Mouse (Mus musculus) liver, embryonic 15.5 days (tissue): ENCODE measurements around the gene Elmo1. TPM values are rescaled to one million over a fixed set of nuclear protein-coding genes. Genes with fewer than 3 reads are reported as not detected.
A peak's percentile ranks its signal among the peaks of the same experiment; 100 is the strongest.

Experiments
- ATAC-seq: fragments of 200-750 bp; cut with Nextera tagmentation; 2 replicates; pipeline ENCODE4 v1.8.0; 2017; ENCODE audit warnings: moderate number of reproducible peaks, mild to moderate bottlenecking, moderate library complexity; ENCODE audit not compliant: insufficient read depth
- H3K27ac ChIP-seq: fragments of 300-500 bp; sonication (generic); replicated peaks from 2 replicates; pipeline ENCODE4 v1.5.1; 2015; ENCODE audit warnings: mild to moderate bottlenecking, inconsistent platforms
- H3K27me3 ChIP-seq: fragments of 300-500 bp; sonication (generic); 2 replicates; pipeline ENCODE4 v1.6.1; 2015; ENCODE audit warnings: mild to moderate bottlenecking, inconsistent platforms
- H3K36me3 ChIP-seq: fragments of 300-500 bp; sonication (generic); replicated peaks from 2 replicates; pipeline ENCODE4 v1.6.1; 2015; ENCODE audit warnings: moderate library complexity, mild to moderate bottlenecking, inconsistent platforms
- H3K4me1 ChIP-seq: fragments of 300-500 bp; sonication (generic); replicated peaks from 2 replicates; pipeline ENCODE4 v1.6.1; 2015; ENCODE audit warnings: inconsistent platforms
- H3K4me2 ChIP-seq: fragments of 300-500 bp; sonication (generic); 2 replicates; pipeline ENCODE4 v1.6.1; 2015; ENCODE audit warnings: moderate library complexity, mild to moderate bottlenecking, inconsistent platforms
- H3K4me3 ChIP-seq: fragments of 300-500 bp; sonication (generic); replicated peaks from 2 replicates; pipeline ENCODE4 v1.5.1; 2015; ENCODE audit warnings: mild to moderate bottlenecking, inconsistent platforms
- H3K9ac ChIP-seq: fragments of 300-500 bp; sonication (generic); 2 replicates; pipeline ENCODE4 v1.6.1; 2015; ENCODE audit warnings: moderate library complexity, mild to moderate bottlenecking, inconsistent platforms
- H3K9me3 ChIP-seq: fragments of 300-500 bp; sonication (generic); replicated peaks from 2 replicates; pipeline ENCODE4 v1.6.1; 2016; ENCODE audit warnings: inconsistent platforms
- WGBS: fragments of 180-500 bp; shearing (Covaris S2); methylation state at CpG from one replicate; pipeline ENCODE4 v1.1.7; 2015; ENCODE audit warnings: mixed read lengths; ENCODE audit not compliant: insufficient replicate concordance; 5-methylcytosine and 5-hydroxymethylcytosine counted together
- polyA plus RNA-seq: library from polyadenylated mRNA; unstranded; fragments of >200 nt; fragmentation: Nextera tagmentation; extraction: Ambion mirVana; gene quantifications from 2 replicates; pipeline ENCODE4 v1.2.1, GENCODE M21; 2015

Gene Elmo1
- polyA plus RNA-seq, result 4.5 and 4.9 TPM in 2 replicates

DNA sequence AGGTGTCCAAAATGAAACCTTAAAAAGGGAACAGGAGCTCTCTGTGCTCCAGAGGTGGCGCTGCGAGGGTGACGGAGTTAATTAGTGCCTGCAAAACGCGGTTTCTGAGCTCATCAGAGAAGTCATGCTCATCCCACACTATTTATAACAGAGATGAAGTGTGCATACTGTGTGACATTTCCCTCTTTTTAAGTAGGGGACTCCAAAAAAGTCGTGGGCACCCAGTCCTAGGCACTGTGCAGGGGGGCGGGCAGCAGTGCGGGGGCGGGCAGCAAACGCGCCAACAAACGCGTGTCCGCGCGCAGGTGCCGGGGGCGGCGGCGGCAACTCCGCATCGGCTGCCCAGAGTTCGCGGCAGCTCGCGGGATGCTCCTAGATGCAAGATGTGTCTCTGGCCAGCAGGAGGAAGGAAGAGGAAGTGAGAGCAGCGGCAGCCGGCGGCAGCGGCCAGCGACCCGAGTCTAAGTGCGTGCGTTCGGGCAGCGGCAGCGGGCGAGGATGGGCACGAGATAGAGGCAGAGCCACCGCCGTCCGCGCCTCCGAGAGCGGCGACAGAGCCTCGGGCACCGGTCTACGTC is at the start of gene Elmo1:
Gene Elmo1, plus strand, starts transcription at position 464 of the 578 bp plus-strand sequence.
- WGBS, result under 1% methylated on average over 49 of the region's 49 CpGs
- H3K9ac ChIP-seq, result peak within 1 kb of the TSS; percentile 54
- peak; percentile 33; the same call in 1 of the 2 replicates for ATAC-seq
- H3K4me1 ChIP-seq, result peaks cover 15% of the 10 kb centered on the region; the same call in 1 of the 2 replicates
- H3K27me3 ChIP-seq, result peaks cover 66% of the 10 kb centered on the region
- H3K9me3 ChIP-seq, result no peaks in the 10 kb centered on the region
- H3K4me2 ChIP-seq, result peak within 1 kb of the TSS; percentile 66
- H3K36me3 ChIP-seq, result no peaks in the 10 kb centered on the region
- peak within 1 kb of the TSS; percentile 78 for H3K27ac ChIP-seq
- H3K4me3 ChIP-seq, result peak within 1 kb of the TSS; percentile 62

- H3K4me1 ChIP-seq, result no peaks in the 10 kb centered on the region
- H3K27ac ChIP-seq, result no peak overlapping the region
- H3K4me2 ChIP-seq, result no peak overlapping the region
- 70% methylated on average over 2 of the region's 2 CpGs for WGBS
- ATAC-seq, result no peak
- H3K27me3 ChIP-seq, result no peaks in the 10 kb centered on the region
- no peaks in the 10 kb centered on the region for H3K9me3 ChIP-seq
- no peak overlapping the region for H3K4me3 ChIP-seq
- H3K9ac ChIP-seq, result no peak overlapping the region
- H3K36me3 ChIP-seq, result no peaks in the 10 kb centered on the region
Observed at GRCm38 (mm10) chr13:20041169-20041830, 49.1 kb upstream of the Elmo1 start.

DNA sequence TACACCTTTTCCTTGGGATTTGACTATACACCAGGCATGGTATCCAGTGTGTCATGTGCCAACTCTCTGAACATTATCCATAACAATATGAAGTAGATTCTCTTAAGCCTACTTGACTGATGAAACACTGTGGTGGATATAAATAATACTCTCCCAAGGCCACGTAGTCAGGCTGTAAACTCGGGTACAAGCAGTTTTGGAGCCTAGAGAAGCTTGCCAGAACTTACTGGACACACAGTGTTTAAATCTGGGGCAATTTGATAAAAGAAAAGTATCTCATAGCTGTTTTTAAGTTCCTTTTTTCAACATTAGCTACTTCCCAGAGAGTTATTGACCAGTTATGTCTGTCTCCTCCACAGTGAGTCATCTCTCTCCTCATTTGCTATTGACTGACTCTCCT is 47.5 kb upstream of the Elmo1 start:
- no peak overlapping the region for H3K4me3 ChIP-seq

GRCm38 (mm10) chr13:20045350-20045749 is 45.0 kb upstream of the Elmo1 start:
- Histone ChIP-seq H3K4me2 (no peak overlapping the region), H3K27ac (no peak overlapping the region), H3K9me3 (no peaks in the 10 kb centered on the region), H3K27me3 (no peaks in the 10 kb centered on the region; the same call in 1 of the 2 replicates), H3K4me3 (no peak overlapping the region), H3K4me1 (no peaks in the 10 kb centered on the region), H3K36me3 (no peaks in the 10 kb centered on the region), H3K9ac (no peak overlapping the region)
- WGBS, result 67% methylated on average over 2 of the region's 2 CpGs
- ATAC-seq, result no peak

More for the DNA sequence above, 47.5 kb upstream of the Elmo1 start:
- Histone ChIP-seq H3K4me2 (no peak overlapping the region), H3K9me3 (no peaks in the 10 kb centered on the region), H3K4me1 (no peaks in the 10 kb centered on the region), H3K9ac (no peak overlapping the region), H3K27ac (no peak overlapping the region), H3K27me3 (no peaks in the 10 kb centered on the region), H3K36me3 (no peaks in the 10 kb centered on the region)
- WGBS, result 53% methylated on average over 2 of the region's 2 CpGs
- no peak for ATAC-seq

DNA sequence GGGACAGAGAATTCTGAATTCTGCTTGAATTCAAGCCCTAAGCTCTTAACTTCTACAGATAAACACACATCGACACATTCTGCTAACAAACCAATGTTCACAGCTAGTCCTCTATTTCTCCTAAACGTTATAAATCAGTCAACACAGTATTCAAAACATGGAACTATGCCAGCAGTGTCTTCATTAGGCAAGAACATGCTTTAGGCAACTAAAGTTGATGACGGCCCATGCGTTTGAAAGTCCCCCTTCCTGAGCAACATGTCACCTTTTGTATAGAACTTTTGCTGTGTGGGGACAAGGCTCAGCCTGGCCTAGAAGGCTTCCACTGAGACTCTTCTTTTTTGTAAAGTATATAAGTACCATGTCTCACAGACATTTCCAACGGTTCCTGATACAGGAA is 44.6 kb upstream of the Elmo1 start:
- Histone ChIP-seq H3K27ac (no peak overlapping the region), H3K9ac (no peak overlapping the region), H3K4me2 (no peak overlapping the region), H3K27me3 (no peaks in the 10 kb centered on the region; the same call in 1 of the 2 replicates), H3K4me3 (no peak overlapping the region), H3K4me1 (no peaks in the 10 kb centered on the region), H3K9me3 (no peaks in the 10 kb centered on the region), H3K36me3 (no peaks in the 10 kb centered on the region)
- WGBS, result 52% methylated on average over 5 of the region's 5 CpGs
- ATAC-seq, result no peak

GRCm38 (mm10) chr13:20046406-20046805 is 44.0 kb upstream of the Elmo1 start:
- H3K9ac ChIP-seq, result no peak overlapping the region
- no peaks in the 10 kb centered on the region for H3K9me3 ChIP-seq
- no peaks in the 10 kb centered on the region for H3K4me1 ChIP-seq
- no peaks in the 10 kb centered on the region; the same call in 1 of the 2 replicates for H3K27me3 ChIP-seq
- no peak overlapping the region for H3K27ac ChIP-seq
- 70% methylated on average over 4 of the region's 4 CpGs for WGBS
- H3K4me2 ChIP-seq, result no peak overlapping the region
- no peak overlapping the region for H3K4me3 ChIP-seq
- no peak for ATAC-seq
- no peaks in the 10 kb centered on the region for H3K36me3 ChIP-seq

GRCm38 (mm10) chr13:20047926-20048836 is 42.2 kb upstream of the Elmo1 start:
- Histone ChIP-seq H3K27me3 (no peaks in the 10 kb centered on the region; the same call in 1 of the 2 replicates), H3K9ac (no peak overlapping the region), H3K27ac (no peak overlapping the region), H3K36me3 (no peaks in the 10 kb centered on the region), H3K4me2 (no peak overlapping the region), H3K4me3 (no peak overlapping the region), H3K9me3 (no peaks in the 10 kb centered on the region), H3K4me1 (no peaks in the 10 kb centered on the region)
- no peak for ATAC-seq
- 54% methylated on average over 14 of the region's 14 CpGs for WGBS

GRCm38 (mm10) chr13:20048837-20049160 is 41.6 kb upstream of the Elmo1 start:
- Histone ChIP-seq H3K4me2 (no peak overlapping the region), H3K4me3 (no peak overlapping the region), H3K9ac (no peak overlapping the region), H3K4me1 (no peaks in the 10 kb centered on the region), H3K36me3 (no peaks in the 10 kb centered on the region), H3K9me3 (no peaks in the 10 kb centered on the region), H3K27ac (no peak overlapping the region), H3K27me3 (no peaks in the 10 kb centered on the region; the same call in 1 of the 2 replicates)
- no peak for ATAC-seq
- 57% methylated on average over 2 of the region's 2 CpGs for WGBS

DNA sequence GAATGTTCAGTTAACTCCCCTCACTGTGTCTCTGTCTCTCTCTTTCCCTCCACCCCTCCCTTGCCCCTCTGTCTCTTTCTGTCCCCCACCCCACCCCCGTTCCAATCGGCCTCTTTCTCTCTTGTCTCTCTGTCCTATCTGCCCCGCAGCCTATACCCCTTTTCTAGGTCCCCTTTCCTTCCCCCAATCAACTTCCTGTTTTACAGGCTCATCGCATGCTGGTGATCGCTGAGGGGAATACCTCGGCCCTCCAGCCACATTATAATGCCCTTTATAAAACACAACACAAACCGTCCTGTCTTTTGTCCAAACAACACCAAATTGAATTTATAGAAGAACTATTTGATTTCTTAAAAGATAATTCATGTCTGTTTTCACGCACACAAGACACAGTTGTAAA is 40.7 kb upstream of the Elmo1 start:
- 17% methylated on average over 8 of the region's 8 CpGs for WGBS
- H3K27me3 ChIP-seq, result no peaks in the 10 kb centered on the region; the same call in 1 of the 2 replicates
- no peaks in the 10 kb centered on the region for H3K4me1 ChIP-seq
- no peak overlapping the region for H3K4me3 ChIP-seq
- H3K9ac ChIP-seq, result no peak overlapping the region
- no peak for ATAC-seq
- no peak overlapping the region for H3K27ac ChIP-seq
- no peaks in the 10 kb centered on the region for H3K9me3 ChIP-seq
- H3K4me2 ChIP-seq, result no peak overlapping the region
- no peaks in the 10 kb centered on the region for H3K36me3 ChIP-seq

DNA sequence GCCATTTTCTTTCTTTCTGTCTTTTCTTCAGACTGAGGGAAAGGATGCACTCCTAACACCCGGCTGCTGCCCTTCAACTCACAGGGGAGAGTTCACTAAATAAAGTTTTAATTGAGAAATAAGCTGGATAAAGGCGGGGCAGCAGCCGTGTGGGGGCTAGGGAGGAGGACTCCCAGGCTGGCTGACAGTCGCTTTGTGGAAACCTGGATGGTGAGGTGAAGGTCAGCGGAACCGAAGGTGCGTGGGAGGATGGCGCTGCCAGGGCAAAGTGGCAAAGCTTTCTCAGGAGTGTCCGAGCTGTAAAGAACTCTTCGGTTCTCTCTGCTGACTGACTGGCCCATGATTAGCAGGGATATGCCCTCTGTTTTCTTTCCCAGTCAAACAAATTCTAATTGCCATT is 40.2 kb upstream of the Elmo1 start:
- H3K4me1 ChIP-seq, result no peaks in the 10 kb centered on the region
- no peaks in the 10 kb centered on the region for H3K9me3 ChIP-seq
- H3K36me3 ChIP-seq, result no peaks in the 10 kb centered on the region
- no peaks in the 10 kb centered on the region; the same call in 1 of the 2 replicates for H3K27me3 ChIP-seq
- no peak overlapping the region for H3K4me2 ChIP-seq
- H3K9ac ChIP-seq, result no peak overlapping the region
- no peak overlapping the region for H3K27ac ChIP-seq
- no peak overlapping the region for H3K4me3 ChIP-seq
- ATAC-seq, result no peak
- 71% methylated on average over 10 of the region's 10 CpGs for WGBS

GRCm38 (mm10) chr13:20057926-20058325 is 32.5 kb upstream of the Elmo1 start:
- H3K9ac ChIP-seq, result no peak overlapping the region
- ATAC-seq, result no peak
- H3K4me3 ChIP-seq, result no peak overlapping the region
- H3K36me3 ChIP-seq, result no peaks in the 10 kb centered on the region
- H3K4me2 ChIP-seq, result no peak overlapping the region
- no peaks in the 10 kb centered on the region for H3K9me3 ChIP-seq
- 67% methylated on average over 1 of the region's 1 CpGs for WGBS
- no peaks in the 10 kb centered on the region for H3K27me3 ChIP-seq
- no peaks in the 10 kb centered on the region for H3K4me1 ChIP-seq
- no peak overlapping the region for H3K27ac ChIP-seq
